Mouse (Mus musculus): ENCODE results near the gene Rps13.

DNA sequence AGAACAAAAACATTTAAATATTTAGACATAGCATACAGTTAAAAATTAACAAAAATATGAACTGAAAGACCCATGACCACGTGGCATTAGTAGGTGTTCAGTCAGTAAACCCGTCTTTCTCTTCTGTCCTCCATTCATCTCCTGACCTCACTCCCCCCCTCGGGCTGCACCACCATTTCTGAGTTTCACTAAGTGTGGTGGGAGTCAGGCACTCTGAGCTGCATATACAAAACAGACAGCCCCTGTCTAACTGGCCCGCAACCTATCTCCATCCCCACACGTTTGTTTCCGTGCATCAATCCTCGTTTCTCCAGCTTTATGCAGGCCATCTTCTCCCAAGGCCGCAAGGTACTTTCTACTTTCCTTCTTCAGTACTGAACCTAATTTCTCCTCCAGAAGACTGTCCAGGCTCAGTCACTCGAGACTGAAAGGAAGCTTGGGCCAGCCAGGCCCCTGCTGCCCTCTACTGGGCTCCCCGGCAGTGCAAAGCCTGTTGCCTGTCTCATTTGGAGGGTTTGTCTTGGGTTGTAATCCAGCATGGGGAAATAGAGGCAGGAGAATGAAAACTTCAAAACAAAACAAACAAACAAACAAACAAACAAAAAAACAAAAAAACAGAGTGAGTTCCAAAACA lies 10.5 kb downstream of the Rps13 start:
- TF ChIP-seq MYOD1 (IDR thresholded peaks at IDR 0.05; ENCODE audit: control insufficient read depth in 1 of 3, insufficient read length in 2 of 3, low read depth in 2 of 3) (no peak), POLR2A (IDR thresholded peaks at IDR 0.05; ENCODE audit: insufficient read length, low read depth) (no peak), SRF (IDR thresholded peaks at IDR 0.05; ENCODE audit: control insufficient read depth, insufficient read length, low read depth) (no peak), TCF12 (IDR thresholded peaks at IDR 0.05; ENCODE audit: insufficient read depth, poor library complexity, severe bottlenecking) (no peak), POLR2AphosphoS2 (IDR thresholded peaks at IDR 0.05; ENCODE audit: insufficient read length, low read depth) (no peak), E2F4 (IDR thresholded peaks at IDR 0.05; ENCODE audit: insufficient read depth) (no peak), CEBPB (IDR thresholded peaks at IDR 0.05; ENCODE audit: insufficient read depth, poor library complexity, severe bottlenecking) (no peak), MYOG (IDR thresholded peaks at IDR 0.05; ENCODE audit: control insufficient read depth in 1 of 3, insufficient read depth in 1 of 3, insufficient read length in 2 of 3, low read depth in 2 of 3) (no peak), MAX (IDR thresholded peaks at IDR 0.05; ENCODE audit: low read depth) (no peak), USF1 (IDR thresholded peaks at IDR 0.05; ENCODE audit: low read depth) (no peak)
